Mouse (Mus musculus): ENCODE data around the gene Tbc1d8.

GRCm38 (mm10) chr1:39476341-39476740 lies 2.2 kb downstream of the Tbc1d8 start:
- TF ChIP-seq CTCF (conservative IDR thresholded peaks at IDR 0.05 in 1 of 2, IDR thresholded peaks at IDR 0.05 in 1 of 2; ENCODE audit: low read depth in 2 of 2, low read length in 2 of 2) (no peak), POLR2A (IDR thresholded peaks at IDR 0.05; ENCODE audit: low read depth, low read length) (no peak), MAFK (IDR thresholded peaks at IDR 0.05; ENCODE audit: insufficient replicate concordance, low read length) (no peak), EP300 (IDR thresholded peaks at IDR 0.05; ENCODE audit: low read length) (no peak)

All from CH12.LX (cell line).